Mouse (Mus musculus) lung, postnatal 14 days (tissue): Measurements from ENCODE around the gene Dnajc21.

Source experiments
- DNase-seq: peaks from one replicate; pipeline ENCODE4 v3.0.0; 2021

The Dnajc21 gene

GRCm38 (mm10) chr15:10426545-10427266, 43.6 kb downstream of the Dnajc21 start:
- no peak for DNase-seq

DNA sequence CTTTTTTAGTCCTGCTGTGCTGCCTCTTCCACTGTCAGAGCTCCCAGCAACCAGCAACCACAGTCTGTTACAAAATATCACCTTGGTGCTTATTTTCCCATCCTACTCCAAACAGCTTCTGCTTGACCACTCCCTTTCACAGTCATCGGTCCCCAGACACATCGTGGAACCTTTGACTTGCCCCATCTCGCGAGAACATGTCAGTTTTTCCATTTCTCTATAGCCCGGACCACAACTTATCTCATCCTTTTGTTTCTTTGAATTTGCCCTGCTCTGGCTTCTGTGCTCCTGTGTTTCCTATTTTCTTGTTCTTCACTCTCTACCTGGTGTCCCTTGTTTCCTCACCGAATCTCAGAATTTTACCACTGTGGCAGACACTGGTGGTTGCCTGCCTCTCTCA, 44.2 kb downstream of the Dnajc21 start:
- DNase-seq: no peak

DNA sequence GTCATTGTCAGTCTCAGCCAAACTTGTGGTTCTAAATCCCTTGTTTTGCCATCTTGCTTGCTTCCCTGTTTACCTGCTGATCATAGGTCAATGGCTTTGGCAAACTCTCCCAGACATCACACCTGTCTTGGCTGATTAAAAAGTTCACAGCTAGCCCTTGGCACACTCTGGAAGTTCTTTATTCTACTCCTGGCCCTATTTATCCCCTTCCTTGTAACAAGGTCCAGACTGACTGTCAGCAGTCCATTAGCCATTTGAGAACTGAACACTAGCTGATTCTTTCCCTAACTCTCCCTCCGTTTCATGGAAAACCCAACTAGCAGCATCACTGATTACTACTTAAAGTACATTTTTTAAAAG, 48.6 kb downstream of the Dnajc21 start:
- no peak for DNase-seq

- no peak for DNase-seq
These were observed 49.1 kb downstream of the Dnajc21 start for GRCm38 (mm10) chr15:10421138-10421784.

- DNase-seq: no peak
These were observed 56.7 kb downstream of the Dnajc21 start for GRCm38 (mm10) chr15:10413656-10414055.

DNA sequence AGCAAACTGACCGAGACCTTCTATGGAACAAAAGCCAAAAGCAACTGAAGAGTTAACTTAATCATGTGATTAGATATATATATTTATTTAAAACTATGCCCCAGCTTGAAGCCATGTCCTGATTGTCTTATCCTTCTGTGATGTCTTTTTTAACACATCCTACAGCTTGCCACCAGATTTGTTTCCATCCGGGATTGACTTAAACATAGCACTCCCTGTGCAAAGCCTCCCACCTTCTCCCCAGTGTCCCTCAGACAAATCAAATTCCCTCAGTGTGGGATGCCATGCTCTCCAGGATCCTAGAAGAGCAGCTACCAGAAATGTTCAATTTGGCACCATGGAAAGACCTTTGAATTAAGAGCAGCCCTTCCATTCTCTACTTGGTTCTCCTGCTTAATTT, 59.4 kb downstream of the Dnajc21 start:
- no peak for DNase-seq

DNA sequence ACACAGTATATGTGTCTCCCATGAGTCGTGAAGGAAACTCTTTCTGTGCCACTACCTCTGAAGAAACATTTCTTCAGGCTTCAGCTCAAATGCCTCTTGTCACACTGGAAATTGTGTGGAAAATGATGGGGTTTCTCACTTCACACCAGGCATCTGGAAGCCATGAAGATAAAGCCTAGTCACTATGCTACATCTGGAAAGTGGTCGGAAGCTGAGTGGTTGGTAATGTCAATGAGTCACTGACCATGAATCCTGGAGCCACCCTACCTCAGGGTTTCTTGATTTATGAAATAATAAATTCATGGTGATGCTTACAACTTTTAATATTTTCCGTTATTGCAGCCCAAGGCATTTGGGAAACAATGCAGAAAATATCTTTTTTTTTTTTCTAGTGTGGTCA, 60.5 kb downstream of the Dnajc21 start:
- no peak for DNase-seq

- peak; percentile 5 for DNase-seq
These were observed 69.9 kb downstream of the Dnajc21 start for GRCm38 (mm10) chr15:10400415-10400814.

- DNase-seq: peak; percentile 28
These were observed 70.5 kb downstream of the Dnajc21 start for GRCm38 (mm10) chr15:10399795-10400194.
